Mouse (Mus musculus) liver, adult 2 months (tissue): ENCODE measurements at regions not wholly inside any gene's neighbourhood (a gene's known extent, or its start where the extent isn't known, plus 50 kb on each side); places are given as distances from the start of the nearest gene placed in this dataset.

Source experiments
- DNase-seq: peaks from one replicate; pipeline ENCODE4 v3.0.0-alpha.2; 2011; ENCODE audit warnings: low read depth, low spot score; ENCODE audit errors: extremely low read depth
- H3K27ac ChIP-seq: fragments of 200-500 bp; replicated peaks from 2 replicates; pipeline ENCODE4 v1.5.1; 2012; ENCODE audit warnings: low read depth, mild to moderate bottlenecking, control low read depth, inconsistent platforms, low read length; ENCODE audit not compliant: insufficient read depth
- H3K27me3 ChIP-seq: fragments of 200-500 bp; 2 replicates; pipeline ENCODE4 v1.6.1; 2012; ENCODE audit warnings: mild to moderate bottlenecking, moderate library complexity, low read length, inconsistent platforms; ENCODE audit not compliant: control insufficient read depth, insufficient read depth
- H3K36me3 ChIP-seq: fragments of 200-500 bp; 2 replicates; pipeline ENCODE4 v1.6.1; 2012; ENCODE audit warnings: low read length, inconsistent platforms; ENCODE audit not compliant: control insufficient read depth, insufficient read depth
- H3K4me1 ChIP-seq: fragments of 200-500 bp; 2 replicates; pipeline ENCODE4 v1.6.1; 2011; ENCODE audit warnings: low read length; ENCODE audit not compliant: control insufficient read depth, insufficient read depth
- H3K4me3 ChIP-seq: fragments of 200-500 bp; 2 replicates; pipeline ENCODE4 v1.5.1; 2011; ENCODE audit warnings: low read depth, mild to moderate bottlenecking, control low read depth, low read length, moderate library complexity; ENCODE audit not compliant: insufficient read depth
- H3K79me2 ChIP-seq: fragments of 200-500 bp; 2 replicates; pipeline ENCODE4 v1.6.1; 2012; ENCODE audit warnings: inconsistent platforms, mild to moderate bottlenecking, low read length, moderate library complexity; ENCODE audit not compliant: control insufficient read depth, insufficient read depth
- H3K9ac ChIP-seq: fragments of 200-500 bp; 2 replicates; pipeline ENCODE4 v1.6.1; 2012; ENCODE audit warnings: low read depth, mild to moderate bottlenecking, control low read depth, inconsistent platforms, low read length
- CTCF ChIP-seq: fragments of 200-500 bp; IDR thresholded peaks from 2 replicates; pipeline ENCODE4 v1.5.1; 2011; ENCODE audit warnings: low read depth, low read length, control low read depth
- POLR2A ChIP-seq: fragments of 200-500 bp; IDR thresholded peaks from 2 replicates; pipeline ENCODE4 v1.6.1; 2011; ENCODE audit warnings: low read length, control low read depth; ENCODE audit not compliant: insufficient read depth; ENCODE audit errors: extremely low read depth
- WGBS: fragments of 180-500 bp; shearing (Covaris S2); methylation state at CpG from one replicate; pipeline ENCODE4 v1.1.7; 2018; 5-methylcytosine and 5-hydroxymethylcytosine counted together

DNA sequence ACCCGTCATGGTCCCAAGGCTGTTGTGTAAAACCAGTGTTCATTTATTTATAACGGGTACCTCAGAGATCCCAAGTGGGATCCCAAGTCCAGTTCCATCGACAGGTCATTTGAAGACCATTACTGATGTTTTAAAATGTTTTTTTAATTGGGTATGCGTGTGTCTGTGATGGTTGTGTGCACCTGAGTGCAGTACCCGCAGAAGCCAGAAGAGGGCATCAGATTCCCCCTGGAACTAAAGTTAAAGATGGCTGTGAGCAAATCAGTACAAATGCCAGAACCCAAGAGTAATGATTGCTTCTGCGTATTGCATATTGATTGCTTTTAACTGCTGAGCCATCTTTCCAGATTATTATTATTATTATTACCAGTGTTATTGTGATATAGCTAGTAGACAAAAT is 169.7 kb upstream of the Srrm4 start:
- Histone ChIP-seq H3K79me2 (no peaks in the 10 kb centered on the region), H3K4me3 (no peak overlapping the region), H3K36me3 (no peaks in the 10 kb centered on the region), H3K27ac (no peak overlapping the region), H3K9ac (no peak overlapping the region), H3K27me3 (no peaks in the 10 kb centered on the region), H3K4me1 (no peaks in the 10 kb centered on the region)
- no peak for TF ChIP-seq CTCF
- TF ChIP-seq POLR2A, result no peak
- DNase-seq, result no peak
- WGBS, result 89% methylated on average over 6 of the region's 6 CpGs

DNA sequence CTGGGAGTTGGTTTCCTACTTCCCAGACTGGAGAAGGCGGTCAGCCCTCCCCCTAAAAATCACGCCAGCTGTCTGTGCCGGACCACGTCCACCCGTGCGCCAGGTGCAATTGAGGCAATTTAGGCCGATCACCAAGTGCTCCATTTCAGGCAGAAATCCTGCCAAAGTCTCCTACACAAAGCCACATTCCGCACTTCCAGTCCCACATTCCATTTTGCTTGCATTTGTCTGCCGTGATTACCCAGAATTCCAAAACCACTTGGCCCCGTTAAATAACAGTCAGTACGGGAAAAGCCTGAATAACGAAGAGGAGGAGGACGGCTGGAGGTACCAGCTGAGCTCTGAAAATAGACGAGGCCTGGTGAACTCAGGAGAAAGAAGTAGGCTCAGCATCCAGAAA is 167.1 kb upstream of the Srrm4 start:
- WGBS, result 81% methylated on average over 14 of the region's 14 CpGs

DNA sequence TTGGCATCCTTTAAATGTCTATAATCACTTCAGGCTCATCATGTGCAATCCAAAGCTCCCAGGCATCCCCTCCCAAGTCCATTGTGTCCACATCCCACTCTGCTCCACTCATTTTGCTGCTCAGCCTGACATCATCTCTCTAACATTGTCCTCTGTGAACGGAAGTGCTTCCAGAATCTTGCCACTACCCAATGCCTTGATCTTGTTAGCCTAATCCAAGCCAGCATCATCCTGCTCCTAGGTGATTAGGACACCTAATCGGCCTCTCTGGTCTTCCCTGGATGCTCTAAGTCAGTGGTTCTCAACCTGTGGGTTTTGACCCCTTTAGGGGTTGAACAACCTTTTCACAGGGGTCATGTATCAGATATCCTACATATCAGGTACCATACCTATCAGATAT is 161.3 kb upstream of the Srrm4 start:
- TF ChIP-seq POLR2A (no peak), CTCF (no peak)
- Histone ChIP-seq H3K27ac (no peak overlapping the region), H3K4me1 (no peaks in the 10 kb centered on the region), H3K79me2 (no peaks in the 10 kb centered on the region), H3K36me3 (no peaks in the 10 kb centered on the region), H3K9ac (no peak overlapping the region), H3K27me3 (no peaks in the 10 kb centered on the region), H3K4me3 (no peak overlapping the region)
- no peak for DNase-seq
- 64% methylated on average over 2 of the region's 2 CpGs for WGBS

More for the DNA sequence above, 167.1 kb upstream of the Srrm4 start:
- no peak for TF ChIP-seq CTCF
- no peak for TF ChIP-seq POLR2A
- no peak overlapping the region for H3K9ac ChIP-seq
- no peaks in the 10 kb centered on the region for H3K4me1 ChIP-seq
- H3K79me2 ChIP-seq, result no peaks in the 10 kb centered on the region
- no peak overlapping the region for H3K27ac ChIP-seq
- H3K36me3 ChIP-seq, result no peaks in the 10 kb centered on the region
- H3K4me3 ChIP-seq, result no peak overlapping the region
- no peaks in the 10 kb centered on the region for H3K27me3 ChIP-seq
- no peak for DNase-seq

DNA sequence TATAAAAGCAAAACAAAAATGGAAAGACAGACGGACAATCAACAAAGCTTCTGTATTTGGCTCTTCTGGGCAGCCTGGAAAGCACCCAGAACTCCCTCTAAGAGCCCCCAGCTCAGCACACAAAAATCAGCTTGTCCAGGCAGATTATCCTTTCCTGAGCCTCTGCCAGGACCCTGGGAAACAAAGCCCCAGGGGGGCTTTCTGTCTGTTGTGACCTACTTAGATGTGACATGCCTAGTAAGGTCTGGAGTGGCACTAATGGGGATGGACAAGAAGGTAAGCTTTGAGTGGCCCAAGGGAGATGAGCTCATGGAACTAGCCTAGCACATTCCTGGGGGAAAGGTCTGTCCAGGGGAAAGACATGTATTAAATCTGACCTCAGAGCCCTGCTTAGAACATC is 160.5 kb upstream of the Srrm4 start:
- no peak overlapping the region for H3K9ac ChIP-seq
- H3K36me3 ChIP-seq, result no peaks in the 10 kb centered on the region
- no peak overlapping the region for H3K4me3 ChIP-seq
- H3K27me3 ChIP-seq, result no peaks in the 10 kb centered on the region
- DNase-seq, result no peak
- H3K79me2 ChIP-seq, result no peaks in the 10 kb centered on the region
- no peaks in the 10 kb centered on the region for H3K4me1 ChIP-seq
- TF ChIP-seq CTCF (no peak), POLR2A (no peak)
- H3K27ac ChIP-seq, result no peak overlapping the region
- 48% methylated on average over 1 of the region's 1 CpGs for WGBS

DNA sequence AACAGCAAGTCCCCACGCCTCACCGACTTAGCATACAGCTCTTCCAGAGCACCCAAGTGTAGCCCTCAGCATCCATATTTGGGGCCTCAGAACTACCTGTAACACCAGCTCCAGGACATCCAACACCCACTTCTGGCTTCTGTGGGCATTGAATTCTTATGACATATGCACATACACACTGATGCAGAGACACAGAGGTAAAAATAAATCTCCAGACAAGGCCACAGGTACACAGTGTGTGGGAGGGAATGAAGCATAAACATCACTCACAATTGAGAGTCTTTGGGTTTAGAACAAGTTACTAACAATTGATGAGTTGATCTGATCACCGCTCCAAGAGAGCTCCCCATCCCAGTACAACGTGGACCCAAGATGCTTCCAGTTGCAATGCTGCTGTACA is 154.2 kb upstream of the Srrm4 start:
- Histone ChIP-seq H3K27ac (no peak overlapping the region), H3K27me3 (no peaks in the 10 kb centered on the region), H3K9ac (no peak overlapping the region), H3K36me3 (no peaks in the 10 kb centered on the region), H3K4me3 (no peak overlapping the region), H3K4me1 (no peaks in the 10 kb centered on the region), H3K79me2 (no peaks in the 10 kb centered on the region)
- DNase-seq, result no peak
- 81% methylated on average over 4 of the region's 4 CpGs for WGBS
- no peak for TF ChIP-seq CTCF

DNA sequence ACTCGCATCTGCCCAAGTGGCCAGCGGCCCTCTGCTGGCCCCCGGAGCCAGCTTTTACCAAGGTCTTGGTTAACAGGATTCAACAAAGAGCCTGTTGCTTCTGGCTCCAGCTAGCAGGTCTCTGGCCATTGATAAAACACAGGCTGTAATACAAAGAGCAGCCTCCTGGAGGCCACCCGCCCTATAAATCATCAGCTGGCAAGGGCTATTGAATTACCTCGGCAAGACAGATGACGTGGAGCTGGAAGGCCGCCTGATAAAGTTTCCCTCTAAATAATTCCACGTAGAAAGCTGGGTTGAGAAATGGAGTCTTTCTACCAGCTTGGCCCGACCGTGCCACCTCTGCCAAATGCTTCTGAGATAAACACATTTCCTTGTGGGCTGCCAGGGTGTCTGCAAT is 152.8 kb upstream of the Srrm4 start:
- Histone ChIP-seq H3K9ac (no peak overlapping the region), H3K27me3 (no peaks in the 10 kb centered on the region), H3K36me3 (no peaks in the 10 kb centered on the region), H3K79me2 (no peaks in the 10 kb centered on the region), H3K4me1 (no peaks in the 10 kb centered on the region), H3K4me3 (no peak overlapping the region), H3K27ac (no peak overlapping the region)
- WGBS, result 61% methylated on average over 10 of the region's 10 CpGs
- DNase-seq, result no peak
- no peak for TF ChIP-seq POLR2A
- no peak for TF ChIP-seq CTCF
